Mouse (Mus musculus): ENCODE measurements at regions not wholly inside any gene's neighbourhood (a gene's known extent, or its start where the extent isn't known, plus 50 kb on each side); places are given as distances from the start of the nearest gene placed in this dataset.
A peak's percentile ranks its signal among the peaks of the same experiment; 100 is the strongest.

GRCm38 (mm10) chr6:143287322-143287721 lies 120.3 kb downstream of the Etnk1 start:
- ChIA-PET CTCF (no interaction called here), POLR2A (no interaction called here)
- in situ Hi-C loops (cut with MboI; ENCODE audit: low pct_unique_long_range_greater_than_20kb) = no loop called here

GRCm38 (mm10) chr6:143288491-143289130 lies 121.6 kb downstream of the Etnk1 start:
- no peak for TF ChIP-seq CTCF (IDR thresholded peaks at IDR 0.05)
- no peak for DNase-seq (ENCODE audit: low read depth, low spot score)
- peaks cover 5% of the 10 kb centered on the region for H3K27me3 ChIP-seq
- POLR2A ChIA-PET = no interaction called here
- in situ Hi-C loops (cut with MboI; ENCODE audit: low pct_unique_long_range_greater_than_20kb) = no loop called here
- CTCF ChIA-PET = no interaction called here
- ATAC-seq = no peak

More at GRCm38 (mm10) chr6:143287322-143287721, 120.3 kb downstream of the Etnk1 start:
- no peak for DNase-seq (ENCODE audit: low read depth, low spot score)
- H3K27me3 ChIP-seq = peaks cover 5% of the 10 kb centered on the region
- no peak for TF ChIP-seq CTCF (IDR thresholded peaks at IDR 0.05)
- ATAC-seq = no peak

GRCm38 (mm10) chr6:143293648-143294047 lies 126.6 kb downstream of the Etnk1 start:
- in situ Hi-C loops (cut with MboI; ENCODE audit: low pct_unique_long_range_greater_than_20kb) = no loop called here
- ChIA-PET CTCF (no interaction called here), POLR2A (no interaction called here)
- DNase-seq (ENCODE audit: low read depth, low spot score) = no peak
- no peak for TF ChIP-seq CTCF (IDR thresholded peaks at IDR 0.05)
- no peak for ATAC-seq
- no peaks in the 10 kb centered on the region for H3K27me3 ChIP-seq

- ChIA-PET POLR2A (no interaction called here), CTCF (interaction anchor here (1.1 to 1.4 kb wide), 2 partner anchors 9 to 13 kb away, joined by 3 to 4 read pairs; no protein-coding TSS in a partner anchor)
- ATAC-seq (no peak), DNase-seq (ENCODE audit: low read depth, low spot score) (no peak)
- no peak for TF ChIP-seq CTCF (IDR thresholded peaks at IDR 0.05)
- H3K27me3 ChIP-seq = peaks cover 9% of the 10 kb centered on the region
- in situ Hi-C loops (cut with MboI; ENCODE audit: low pct_unique_long_range_greater_than_20kb) = no loop called here
Measured at GRCm38 (mm10) chr6:143298391-143298790, 131.4 kb downstream of the Etnk1 start.

GRCm38 (mm10) chr6:143301414-143301813 lies 134.4 kb downstream of the Etnk1 start:
- no peak for TF ChIP-seq CTCF (IDR thresholded peaks at IDR 0.05)
- ChIA-PET CTCF (no interaction called here), POLR2A (no interaction called here)
- in situ Hi-C loops (cut with MboI; ENCODE audit: low pct_unique_long_range_greater_than_20kb) = no loop called here
- no peak for ATAC-seq
- no peak for DNase-seq (ENCODE audit: low read depth, low spot score)
- peaks cover 9% of the 10 kb centered on the region for H3K27me3 ChIP-seq

- POLR2A ChIA-PET = no interaction called here
- no peak for DNase-seq (ENCODE audit: low read depth, low spot score)
- CTCF ChIA-PET = no interaction called here
- in situ Hi-C loops (cut with MboI; ENCODE audit: low pct_unique_long_range_greater_than_20kb) = no loop called here
- TF ChIP-seq CTCF (IDR thresholded peaks at IDR 0.05) = no peak
- no peak for ATAC-seq
- H3K27me3 ChIP-seq = peaks cover 4% of the 10 kb centered on the region
Measured at GRCm38 (mm10) chr6:143307327-143307726, 140.3 kb downstream of the Etnk1 start.

- DNase-seq (ENCODE audit: low read depth, low spot score) (no peak), ATAC-seq (no peak)
- in situ Hi-C loops (cut with MboI; ENCODE audit: low pct_unique_long_range_greater_than_20kb) = no loop called here
- peaks cover 8% of the 10 kb centered on the region for H3K27me3 ChIP-seq
- no peak for TF ChIP-seq CTCF (IDR thresholded peaks at IDR 0.05)
- CTCF ChIA-PET = no interaction called here
- POLR2A ChIA-PET = no interaction called here
Measured at GRCm38 (mm10) chr6:143315859-143316258, 148.8 kb downstream of the Etnk1 start.

- in situ Hi-C loops (cut with MboI; ENCODE audit: low pct_unique_long_range_greater_than_20kb) = loop anchor here (10.0 kb wide), 1 partner anchor 284 kb away; no protein-coding TSS in a partner anchor
- ChIA-PET CTCF (no interaction called here), POLR2A (no interaction called here)
- DNase-seq (ENCODE audit: low read depth, low spot score) = no peak
- H3K27me3 ChIP-seq = peaks cover 12% of the 10 kb centered on the region
- TF ChIP-seq CTCF (IDR thresholded peaks at IDR 0.05) = peak; percentile 37
- no peak for ATAC-seq
Measured at GRCm38 (mm10) chr6:143320426-143320825, 153.4 kb downstream of the Etnk1 start.

GRCm38 (mm10) chr6:143324636-143325035 lies 157.6 kb downstream of the Etnk1 start:
- CTCF ChIA-PET = no interaction called here
- in situ Hi-C loops (cut with MboI; ENCODE audit: low pct_unique_long_range_greater_than_20kb) = loop anchor here (10.0 kb wide), 1 partner anchor 280 kb away; no protein-coding TSS in a partner anchor
- no peak for ATAC-seq
- DNase-seq (ENCODE audit: low read depth, low spot score) = no peak
- POLR2A ChIA-PET = no interaction called here
- H3K27me3 ChIP-seq = peaks cover 9% of the 10 kb centered on the region
- no peak for TF ChIP-seq CTCF (IDR thresholded peaks at IDR 0.05)

GRCm38 (mm10) chr6:143326956-143327722 lies 160.1 kb downstream of the Etnk1 start:
- ATAC-seq (no peak), DNase-seq (ENCODE audit: low read depth, low spot score) (no peak)
- in situ Hi-C loops (cut with MboI; ENCODE audit: low pct_unique_long_range_greater_than_20kb) = loop anchor here (10.0 kb wide), 1 partner anchor 278 kb away; no protein-coding TSS in a partner anchor
- POLR2A ChIA-PET = no interaction called here
- CTCF ChIA-PET = no interaction called here
- no peaks in the 10 kb centered on the region for H3K27me3 ChIP-seq
- TF ChIP-seq CTCF (IDR thresholded peaks at IDR 0.05) = no peak

- ChIA-PET POLR2A (no interaction called here), CTCF (no interaction called here)
- no peaks in the 10 kb centered on the region for H3K27me3 ChIP-seq
- TF ChIP-seq CTCF (IDR thresholded peaks at IDR 0.05) = peak; percentile 42
- no peak for DNase-seq (ENCODE audit: low read depth, low spot score)
- no peak for ATAC-seq
- in situ Hi-C loops (cut with MboI; ENCODE audit: low pct_unique_long_range_greater_than_20kb) = loop anchor here (10.0 kb wide), 1 partner anchor 277 kb away; no protein-coding TSS in a partner anchor
Measured at GRCm38 (mm10) chr6:143327788-143328187, 160.8 kb downstream of the Etnk1 start.
